Mouse (Mus musculus) heart, adult 2 months (tissue): Measurements from ENCODE around the gene Dmxl2.

ENCODE experiments used
- CTCF ChIP-seq: fragments of 200-600 bp; IDR thresholded peaks from 2 replicates; pipeline ENCODE4 v1.8.1; 2022; ENCODE audit warnings: antibody characterized with exemption, mild to moderate bottlenecking, moderate library complexity
- EP300 ChIP-seq: fragments of 200-500 bp; IDR thresholded peaks from 2 replicates; pipeline ENCODE4 v1.6.1; 2011; ENCODE audit warnings: low read depth, low read length, control low read depth; ENCODE audit not compliant: insufficient read depth
- POLR2A ChIP-seq: fragments of 200-500 bp; IDR thresholded peaks from 2 replicates; pipeline ENCODE4 v1.6.1; 2011; ENCODE audit warnings: mild to moderate bottlenecking, low read depth, low read length, control low read depth; ENCODE audit not compliant: insufficient read depth

- TF ChIP-seq CTCF = no peak
- TF ChIP-seq POLR2A = no peak
- TF ChIP-seq EP300 = no peak
These were observed 35.6 kb upstream of the Dmxl2 start for GRCm38 (mm10) chr9:54537030-54537429.
